Mouse (Mus musculus) hindbrain, postnatal 0 days (tissue): ENCODE measurements around the gene Mettl9. TPM values are rescaled to one million over a fixed set of nuclear protein-coding genes. Genes with fewer than 3 reads are reported as not detected.

Experiments
- ATAC-seq: fragments of 200-750 bp; cut with Nextera tagmentation; 2 replicates; pipeline ENCODE4 v1.8.0; 2017; ENCODE audit warnings: mild to moderate bottlenecking, moderate TSS enrichment, moderate library complexity
- DNase-seq: peaks from one replicate; pipeline ENCODE4 v3.0.0-alpha.2; 2015; ENCODE audit warnings: low spot score
- H3K27ac ChIP-seq: fragments of 300-500 bp; sonication (generic); 2 replicates; pipeline ENCODE4 v1.5.1; 2014; ENCODE audit warnings: mild to moderate bottlenecking
- H3K27me3 ChIP-seq: fragments of 300-500 bp; sonication (generic); 2 replicates; pipeline ENCODE4 v1.6.1; 2014; ENCODE audit warnings: low read length, mixed read lengths; ENCODE audit not compliant: insufficient read depth
- H3K36me3 ChIP-seq: fragments of 300-500 bp; sonication (generic); 2 replicates; pipeline ENCODE4 v1.6.1; 2014; ENCODE audit warnings: low read length, mixed read lengths; ENCODE audit not compliant: insufficient read depth
- H3K4me1 ChIP-seq: fragments of 300-500 bp; sonication (generic); 2 replicates; pipeline ENCODE4 v1.6.1; 2014; ENCODE audit warnings: antibody characterized with exemption, low read length, mixed read lengths; ENCODE audit not compliant: insufficient read depth
- H3K4me2 ChIP-seq: fragments of 300-500 bp; sonication (generic); 2 replicates; pipeline ENCODE4 v1.6.1; 2014; ENCODE audit warnings: low read depth, mild to moderate bottlenecking, low read length, moderate library complexity, mixed read lengths
- H3K4me3 ChIP-seq: fragments of 300-500 bp; sonication (generic); 2 replicates; pipeline ENCODE4 v1.5.1; 2014; ENCODE audit warnings: low read length
- H3K9ac ChIP-seq: fragments of 300-500 bp; sonication (generic); replicated peaks from 2 replicates; pipeline ENCODE4 v1.6.1; 2014; ENCODE audit warnings: mild to moderate bottlenecking, low read length, moderate library complexity, mixed read lengths
- H3K9me3 ChIP-seq: fragments of 300-500 bp; sonication (generic); 2 replicates; pipeline ENCODE4 v1.6.1; 2016; ENCODE audit warnings: low read length, mixed read lengths
- CTCF ChIP-seq: IDR thresholded peaks from 2 replicates; pipeline ENCODE4 v1.5.1; 2016; ENCODE audit warnings: antibody characterized with exemption, control low read depth, low read depth
- WGBS: fragments of 180-500 bp; shearing (Covaris S2); extraction: QIAGEN DNeasy Blood & Tissue Kit; methylation state at CpG from one replicate; pipeline ENCODE4 v1.1.7; 2014; 5-methylcytosine and 5-hydroxymethylcytosine counted together
- polyA plus RNA-seq: library from polyadenylated mRNA; unstranded; fragments of >200 nt; fragmentation: Nextera tagmentation; extraction: Ambion mirVana; gene quantifications from 2 replicates; pipeline ENCODE4 v1.2.1, GENCODE M21; 2015
- total RNA-seq: library from RNA; depleted of rRNA; stranded (reverse); fragments of >200 nt; gene quantifications from 2 replicates; pipeline ENCODE4 v1.2.3, GENCODE M21; 2014

The Mettl9 gene
- total and polyA plus RNA-seq, 2 experiments from 2014 or later = 53.4 to 155 TPM

- Histone ChIP-seq H3K9ac (no peak overlapping the region), H3K9me3 (no peaks in the 10 kb centered on the region), H3K36me3 (no peaks in the 10 kb centered on the region), H3K27ac (no peak overlapping the region), H3K4me2 (no peak overlapping the region), H3K4me1 (no peaks in the 10 kb centered on the region), H3K27me3 (no peaks in the 10 kb centered on the region), H3K4me3 (no peak overlapping the region)
- TF ChIP-seq CTCF = no peak
- WGBS = 96% methylated on average over 1 of the region's 1 CpGs
- no peak for DNase-seq
- ATAC-seq = no peak
Measured at GRCm38 (mm10) chr7:121043510-121043909, 9.3 kb downstream of the Mettl9 start.

DNA sequence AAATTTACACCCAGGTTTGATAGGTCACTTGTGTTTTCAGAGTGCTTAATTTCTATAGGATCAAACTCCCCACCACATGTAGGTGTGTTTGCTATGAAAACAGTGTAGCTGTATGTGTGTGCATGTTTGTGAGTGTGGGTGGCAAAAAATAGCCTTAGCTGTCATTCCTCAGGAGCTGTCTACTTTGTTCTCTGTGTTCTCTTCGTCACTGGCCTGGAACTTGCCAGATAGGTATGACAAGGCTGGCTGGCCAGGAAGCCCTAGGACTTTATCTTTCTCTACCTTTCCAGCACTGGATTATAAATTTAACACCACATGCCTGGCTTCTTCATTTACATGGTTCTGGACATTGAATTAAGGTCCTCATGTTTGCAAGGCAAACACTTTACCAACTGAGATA lies 10.0 kb downstream of the Mettl9 start:
- no peaks in the 10 kb centered on the region for H3K9me3 ChIP-seq
- TF ChIP-seq CTCF = no peak
- H3K36me3 ChIP-seq = no peaks in the 10 kb centered on the region
- 87% methylated on average over 1 of the region's 1 CpGs for WGBS
- no peak overlapping the region for H3K9ac ChIP-seq
- no peaks in the 10 kb centered on the region for H3K4me1 ChIP-seq
- H3K4me2 ChIP-seq = no peak overlapping the region
- H3K4me3 ChIP-seq = no peak overlapping the region
- DNase-seq (no peak), ATAC-seq (no peak)
- H3K27ac ChIP-seq = no peak overlapping the region
- H3K27me3 ChIP-seq = no peaks in the 10 kb centered on the region

DNA sequence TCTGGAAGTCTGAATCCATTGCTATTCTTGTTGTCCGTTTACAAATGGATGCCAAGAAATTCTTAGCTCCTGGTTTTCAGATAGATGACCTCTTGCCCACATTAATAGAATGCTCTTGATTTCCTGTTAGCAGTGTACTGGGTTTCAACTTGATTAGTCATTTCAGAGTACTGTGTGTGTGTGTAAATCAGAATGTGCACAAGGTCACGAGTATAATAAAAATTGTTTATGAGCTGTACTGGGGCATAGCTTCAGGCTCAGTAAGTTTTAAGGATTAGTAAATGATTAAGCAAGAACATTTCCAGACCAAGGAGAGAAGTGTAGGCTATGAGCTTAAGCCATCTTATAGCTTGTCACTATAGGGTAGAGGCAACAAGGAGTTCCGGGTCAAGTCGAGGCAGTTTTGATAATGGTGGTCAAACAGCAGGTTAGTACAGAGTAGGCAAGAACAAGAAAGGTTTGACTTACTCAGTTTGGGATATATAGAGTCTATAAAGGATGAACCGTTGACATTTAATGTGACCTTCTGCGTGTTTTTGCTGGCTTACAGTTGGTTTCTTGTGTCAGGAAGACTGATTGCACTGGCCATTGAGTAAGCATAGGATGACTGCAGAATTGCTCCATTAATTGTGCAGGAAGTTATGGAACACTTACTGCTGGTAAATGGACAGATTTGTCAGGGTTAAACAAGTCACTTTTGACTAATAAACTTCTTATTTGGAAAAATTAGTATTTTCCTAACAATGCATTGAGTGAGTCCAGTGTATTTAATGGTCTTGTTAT lies 11.6 kb downstream of the Mettl9 start:
- no peak for ATAC-seq
- Histone ChIP-seq H3K27me3 (no peaks in the 10 kb centered on the region), H3K9ac (no peak overlapping the region), H3K4me1 (no peaks in the 10 kb centered on the region), H3K27ac (no peak overlapping the region), H3K9me3 (no peaks in the 10 kb centered on the region), H3K4me2 (no peak overlapping the region), H3K36me3 (0 out of 2 replicates have a peak, but pooled peaks cover 3% of the 10 kb centered on the region), H3K4me3 (no peak overlapping the region)
- WGBS = 91% methylated on average over 6 of the region's 6 CpGs
- no peak for DNase-seq
- TF ChIP-seq CTCF = no peak

DNA sequence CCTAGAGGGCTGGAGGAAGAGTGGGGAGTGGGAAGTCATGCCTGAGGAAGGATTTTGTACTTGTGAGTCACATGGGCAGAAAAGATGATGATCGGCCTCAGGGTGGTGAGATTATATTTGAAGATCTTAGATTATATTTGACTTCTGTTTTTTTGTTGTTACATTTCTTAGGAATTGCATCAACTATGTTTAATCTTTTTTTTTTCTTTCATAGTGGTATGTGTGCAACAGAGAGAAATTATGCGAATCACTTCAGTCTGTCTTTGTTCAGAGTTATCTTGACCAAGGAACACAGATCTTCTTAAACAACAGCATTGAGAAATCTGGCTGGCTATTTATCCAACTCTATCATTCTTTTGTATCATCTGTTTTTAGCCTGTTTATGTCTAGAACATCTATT lies 13.4 kb downstream of the Mettl9 start:
- WGBS = 90% methylated on average over 2 of the region's 2 CpGs
- Histone ChIP-seq H3K4me2 (no peak overlapping the region), H3K4me3 (no peak overlapping the region)

DNA sequence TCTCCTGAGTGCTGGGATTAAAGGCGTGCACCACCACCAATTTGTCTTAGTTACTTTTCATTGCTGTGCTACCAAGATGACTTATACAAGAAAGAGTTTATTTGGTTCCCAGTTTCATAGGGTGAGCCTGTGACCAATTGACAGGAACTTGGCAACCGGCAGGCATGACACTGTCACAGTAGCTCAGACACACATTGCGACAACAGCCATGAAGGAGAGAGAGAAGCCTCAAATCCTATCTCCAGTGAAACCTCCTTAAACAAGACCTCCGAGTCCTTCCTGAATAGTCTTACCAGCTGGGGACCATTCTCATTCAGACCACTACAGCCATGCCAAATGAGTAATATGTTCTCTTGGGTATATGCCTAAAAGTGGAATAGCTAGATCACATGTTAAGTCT lies 18.8 kb downstream of the Mettl9 start:
- peaks cover 13% of the 10 kb centered on the region for H3K36me3 ChIP-seq
- H3K4me2 ChIP-seq = no peak overlapping the region
- H3K27me3 ChIP-seq = no peaks in the 10 kb centered on the region
- 75% methylated on average over 4 of the region's 4 CpGs for WGBS
- H3K4me1 ChIP-seq = no peaks in the 10 kb centered on the region
- TF ChIP-seq CTCF = no peak
- no peak overlapping the region for H3K4me3 ChIP-seq
- H3K9me3 ChIP-seq = no peaks in the 10 kb centered on the region
- ATAC-seq (no peak), DNase-seq (no peak)
- H3K27ac ChIP-seq = no peak overlapping the region
- H3K9ac ChIP-seq = no peak overlapping the region

More for the DNA sequence above, 13.4 kb downstream of the Mettl9 start:
- no peak for TF ChIP-seq CTCF
- Histone ChIP-seq H3K36me3 (0 out of 2 replicates have a peak, but pooled peaks cover 3% of the 10 kb centered on the region), H3K9ac (no peak overlapping the region), H3K27me3 (no peaks in the 10 kb centered on the region), H3K9me3 (no peaks in the 10 kb centered on the region), H3K27ac (no peak overlapping the region), H3K4me1 (no peaks in the 10 kb centered on the region)
- DNase-seq (no peak), ATAC-seq (no peak)

DNA sequence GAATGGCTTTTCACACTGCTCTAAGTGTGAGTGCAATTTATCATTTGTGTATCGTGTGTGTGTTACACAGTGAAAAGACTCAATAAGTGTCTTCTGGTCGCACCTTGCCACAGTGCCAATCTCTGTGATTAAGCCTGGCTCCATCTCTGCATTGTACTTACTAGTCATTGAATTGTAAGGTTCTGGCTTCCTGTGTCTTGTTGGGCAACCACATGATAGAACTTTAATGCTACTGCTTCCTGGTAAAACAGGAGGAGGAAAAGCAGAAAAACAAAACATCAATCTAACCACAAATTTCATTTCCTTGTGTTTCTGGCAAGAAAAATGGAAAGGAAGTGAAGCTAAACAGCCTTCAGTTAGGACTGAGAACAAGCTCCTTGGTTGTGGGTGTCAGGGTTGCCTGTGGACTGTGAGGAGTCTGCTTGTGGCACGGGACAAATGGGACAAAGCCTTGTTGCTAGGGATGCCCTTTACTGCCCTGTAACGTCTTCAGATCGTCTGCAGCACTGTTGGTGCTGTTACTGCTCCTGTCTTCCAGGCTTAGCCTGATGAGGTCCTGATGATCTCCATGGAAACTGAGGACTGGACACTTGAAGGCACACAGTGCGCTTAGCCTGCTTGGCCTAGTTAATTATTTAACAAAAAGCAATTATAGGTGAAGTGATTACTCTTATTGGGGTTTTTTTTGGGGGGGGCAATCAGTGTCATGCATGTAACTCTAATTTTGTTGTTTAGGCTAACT lies 25.4 kb downstream of the Mettl9 start:
- Histone ChIP-seq H3K27me3 (no peaks in the 10 kb centered on the region), H3K4me1 (no peaks in the 10 kb centered on the region), H3K9me3 (no peaks in the 10 kb centered on the region), H3K27ac (no peak overlapping the region), H3K36me3 (peaks cover 15% of the 10 kb centered on the region), H3K9ac (no peak overlapping the region), H3K4me3 (no peak overlapping the region), H3K4me2 (no peak overlapping the region)
- ATAC-seq (no peak), DNase-seq (no peak)
- TF ChIP-seq CTCF = no peak
- 50% methylated on average over 6 of the region's 6 CpGs for WGBS

- peak; percentile 56; the same call in 1 of the 2 replicates for ATAC-seq
- no peaks in the 10 kb centered on the region for H3K27me3 ChIP-seq
Measured at GRCm38 (mm10) chr7:121064309-121064708, 30.1 kb downstream of the Mettl9 start.

More at GRCm38 (mm10) chr7:121064309-121064708, 30.1 kb downstream of the Mettl9 start:
- peaks cover 9% of the 10 kb centered on the region; the same call in 1 of the 2 replicates for H3K36me3 ChIP-seq
- no peak overlapping the region for H3K9ac ChIP-seq
- TF ChIP-seq CTCF = peak; percentile 76
- H3K27ac ChIP-seq = no peak overlapping the region
- DNase-seq = peak; percentile 68
- no peaks in the 10 kb centered on the region for H3K9me3 ChIP-seq
- H3K4me1 ChIP-seq = no peaks in the 10 kb centered on the region
- no peak overlapping the region for H3K4me3 ChIP-seq
- H3K4me2 ChIP-seq = no peak overlapping the region
- 52% methylated on average over 4 of the region's 4 CpGs for WGBS
